Mouse (Mus musculus) thymus, postnatal 4 days (tissue): ENCODE measurements around the gene Plin1.

ENCODE experiments used
- DNase-seq: peaks from one replicate; pipeline ENCODE4 v3.0.0; 2021

Gene Plin1

GRCm38 (mm10) chr7:79734563-79734962 is 1.9 kb upstream of the Plin1 start:
- no peak for DNase-seq

GRCm38 (mm10) chr7:79731438-79731837 is 1.3 kb downstream of the Plin1 start:
- no peak for DNase-seq

- DNase-seq = peak; percentile 63
Measured at GRCm38 (mm10) chr7:79729743-79730370, 2.8 kb downstream of the Plin1 start.

GRCm38 (mm10) chr7:79729169-79729568 is 3.5 kb downstream of the Plin1 start:
- peak; percentile 89 for DNase-seq

- peak; percentile 86 for DNase-seq
Measured at GRCm38 (mm10) chr7:79728219-79728618, 4.5 kb downstream of the Plin1 start.

- DNase-seq = peak; percentile 86
Measured at GRCm38 (mm10) chr7:79727091-79727490, 5.6 kb downstream of the Plin1 start.

- DNase-seq = peak; percentile 85
Measured at GRCm38 (mm10) chr7:79721386-79721977, 11.2 kb downstream of the Plin1 start.

GRCm38 (mm10) chr7:79715187-79715981 is 17.3 kb downstream of the Plin1 start, which contains the start of gene Kif7:
Kif7 (minus strand) TSS chr7:79715720.
- peak; percentile 89 for DNase-seq

- DNase-seq = no peak
Measured at GRCm38 (mm10) chr7:79710831-79711230, 21.9 kb downstream of the Plin1 start.

- DNase-seq = peak; percentile 70
Measured at GRCm38 (mm10) chr7:79710130-79710607, 22.5 kb downstream of the Plin1 start.

GRCm38 (mm10) chr7:79705210-79705609 is 27.5 kb downstream of the Plin1 start:
- DNase-seq = no peak

- DNase-seq = no peak
Measured at GRCm38 (mm10) chr7:79702755-79703154, 29.9 kb downstream of the Plin1 start.

GRCm38 (mm10) chr7:79696495-79696894 is 36.2 kb downstream of the Plin1 start:
- DNase-seq = no peak

GRCm38 (mm10) chr7:79680231-79680630 is 52.5 kb downstream of the Plin1 start:
- DNase-seq = no peak

GRCm38 (mm10) chr7:79679186-79679585 is 53.5 kb downstream of the Plin1 start:
- peak; percentile 56 for DNase-seq

GRCm38 (mm10) chr7:79670900-79671604 is 61.7 kb downstream of the Plin1 start:
- no peak for DNase-seq
